Mouse (Mus musculus): ENCODE data around the gene Arhgef38. TPM values are rescaled to one million over a fixed set of nuclear protein-coding genes. Genes with fewer than 3 reads are reported as not detected.

The Arhgef38 gene
- total and polyA plus RNA-seq, 3 experiments = 0.11 to 0.15 TPM; not detected in 1

DNA sequence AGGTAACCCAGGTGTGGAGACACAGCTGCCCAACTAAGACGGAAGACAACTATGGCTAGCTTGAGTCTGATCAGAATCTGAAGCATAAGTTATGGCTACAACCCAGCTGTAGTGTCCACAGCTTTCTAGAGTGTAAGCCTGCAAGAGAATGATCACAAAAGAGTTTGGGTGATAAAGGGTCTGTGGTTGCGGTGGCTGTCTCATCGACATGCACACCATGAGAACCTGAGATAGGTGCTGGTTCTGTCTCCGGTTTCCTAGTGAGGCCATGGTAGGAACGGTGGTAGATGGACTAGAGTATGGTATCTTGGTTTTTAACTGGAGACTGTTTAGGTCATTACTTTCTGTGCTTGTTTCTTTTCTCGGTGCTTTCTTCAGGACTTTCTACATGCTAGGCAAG is 136.8 kb downstream of the Arhgef38 start:
- TF ChIP-seq GATA1 (IDR thresholded peaks at IDR 0.05; ENCODE audit: borderline replicate concordance, low read length) (no peak), GATA2 (IDR thresholded peaks at IDR 0.05; ENCODE audit: borderline replicate concordance, low read depth, low read length) (no peak), CTCF (IDR thresholded peaks at IDR 0.05; ENCODE audit: low read depth, low read length) (no peak), POLR2AphosphoS5 (IDR thresholded peaks at IDR 0.05; ENCODE audit: insufficient replicate concordance, low read depth, low read length) (no peak), TAL1 (conservative IDR thresholded peaks at IDR 0.05; ENCODE audit: low read depth, low read length) (no peak)
- H3K27me3 ChIP-seq (ENCODE audit: insufficient read depth, low read length) = no peaks in the 10 kb centered on the region
- H3K36me3 ChIP-seq (replicated peaks) = peaks cover 64% of the 10 kb centered on the region
- H3K4me3 ChIP-seq (ENCODE audit: low read depth, low read length) = no peak overlapping the region
- ATAC-seq (ENCODE audit: extremely low read depth, insufficient number of reproducible peaks, low FRiP score, poor library complexity, severe bottlenecking) (no peak), DNase-seq (ENCODE audit: low spot score) (no peak)
- no peaks in the 10 kb centered on the region for H3K9me3 ChIP-seq (replicated peaks)
- H3K4me1 ChIP-seq (ENCODE audit: insufficient read depth, low read depth, low read length) = peaks cover 25% of the 10 kb centered on the region

DNA sequence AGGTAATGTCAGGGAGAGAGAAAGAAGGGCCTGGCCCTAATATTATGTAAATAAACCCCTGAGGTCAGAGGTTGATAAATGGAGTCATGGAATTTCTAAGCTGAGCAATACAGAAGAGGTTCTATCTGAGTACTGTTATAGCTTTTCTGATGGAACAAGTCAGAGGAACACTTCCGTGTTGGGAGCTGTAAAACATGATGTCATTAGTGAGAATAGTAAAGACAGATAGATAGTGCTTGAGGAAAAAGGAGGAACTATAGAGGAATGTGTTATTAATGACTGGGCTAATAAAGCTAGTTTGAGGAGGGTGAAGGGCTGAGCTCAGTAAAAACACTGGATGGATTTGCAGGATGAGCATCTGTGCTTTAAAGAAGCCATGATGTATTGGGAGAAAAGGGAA is 140.4 kb downstream of the Arhgef38 start:
- no peak for TF ChIP-seq CTCF (IDR thresholded peaks at IDR 0.05; ENCODE audit: low read depth, low read length)
- TF ChIP-seq GATA2 (IDR thresholded peaks at IDR 0.05; ENCODE audit: borderline replicate concordance, low read depth, low read length) = no peak
- TF ChIP-seq POLR2AphosphoS5 (IDR thresholded peaks at IDR 0.05; ENCODE audit: insufficient replicate concordance, low read depth, low read length) = no peak
- no peak for TF ChIP-seq GATA1 (IDR thresholded peaks at IDR 0.05; ENCODE audit: borderline replicate concordance, low read length)
- no peak for TF ChIP-seq TAL1 (conservative IDR thresholded peaks at IDR 0.05; ENCODE audit: low read depth, low read length)
- H3K27me3 ChIP-seq (ENCODE audit: insufficient read depth, low read length) = no peaks in the 10 kb centered on the region
- no peak for DNase-seq (ENCODE audit: low spot score)
- H3K9me3 ChIP-seq (replicated peaks) = no peaks in the 10 kb centered on the region
- H3K4me1 ChIP-seq (ENCODE audit: insufficient read depth, low read depth, low read length) = peaks cover 25% of the 10 kb centered on the region
- no peak for ATAC-seq (ENCODE audit: extremely low read depth, insufficient number of reproducible peaks, low FRiP score, poor library complexity, severe bottlenecking)
- peaks cover 37% of the 10 kb centered on the region for H3K36me3 ChIP-seq (replicated peaks)
- H3K4me3 ChIP-seq (ENCODE audit: low read depth, low read length) = no peak overlapping the region

DNA sequence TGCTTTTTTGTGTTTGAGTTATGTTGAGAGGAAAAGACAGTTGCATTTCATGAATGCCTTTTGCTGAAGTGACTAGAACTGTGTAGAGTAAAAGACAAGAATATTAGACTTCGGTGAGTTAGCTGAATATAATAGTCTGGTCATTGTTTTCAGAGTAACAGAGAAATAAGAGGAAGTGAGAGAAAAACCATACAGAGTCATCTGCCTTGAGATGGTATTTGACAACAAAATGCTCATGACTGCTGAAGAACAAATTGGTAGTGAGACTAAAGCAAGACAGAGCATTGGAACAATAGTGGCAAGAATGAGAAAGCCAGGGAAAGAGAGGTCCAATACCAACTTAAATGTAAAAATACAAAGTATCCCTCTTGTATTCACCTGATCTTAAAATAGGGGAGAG is 141.8 kb downstream of the Arhgef38 start:
- H3K9me3 ChIP-seq (replicated peaks) = no peaks in the 10 kb centered on the region
- TF ChIP-seq TAL1 (conservative IDR thresholded peaks at IDR 0.05; ENCODE audit: low read depth, low read length) (no peak), GATA2 (IDR thresholded peaks at IDR 0.05; ENCODE audit: borderline replicate concordance, low read depth, low read length) (no peak), POLR2AphosphoS5 (IDR thresholded peaks at IDR 0.05; ENCODE audit: insufficient replicate concordance, low read depth, low read length) (no peak), CTCF (IDR thresholded peaks at IDR 0.05; ENCODE audit: low read depth, low read length) (no peak), GATA1 (IDR thresholded peaks at IDR 0.05; ENCODE audit: borderline replicate concordance, low read length) (no peak)
- no peak for ATAC-seq (ENCODE audit: extremely low read depth, insufficient number of reproducible peaks, low FRiP score, poor library complexity, severe bottlenecking)
- no peaks in the 10 kb centered on the region for H3K27me3 ChIP-seq (ENCODE audit: insufficient read depth, low read length)
- peaks cover 29% of the 10 kb centered on the region for H3K4me1 ChIP-seq (ENCODE audit: insufficient read depth, low read depth, low read length)
- DNase-seq (ENCODE audit: low spot score) = peak; percentile 6
- peaks cover 30% of the 10 kb centered on the region for H3K36me3 ChIP-seq (replicated peaks)
- H3K4me3 ChIP-seq (ENCODE audit: low read depth, low read length) = peak overlapping the region; percentile 97; the same call in 1 of the 2 replicates

DNA sequence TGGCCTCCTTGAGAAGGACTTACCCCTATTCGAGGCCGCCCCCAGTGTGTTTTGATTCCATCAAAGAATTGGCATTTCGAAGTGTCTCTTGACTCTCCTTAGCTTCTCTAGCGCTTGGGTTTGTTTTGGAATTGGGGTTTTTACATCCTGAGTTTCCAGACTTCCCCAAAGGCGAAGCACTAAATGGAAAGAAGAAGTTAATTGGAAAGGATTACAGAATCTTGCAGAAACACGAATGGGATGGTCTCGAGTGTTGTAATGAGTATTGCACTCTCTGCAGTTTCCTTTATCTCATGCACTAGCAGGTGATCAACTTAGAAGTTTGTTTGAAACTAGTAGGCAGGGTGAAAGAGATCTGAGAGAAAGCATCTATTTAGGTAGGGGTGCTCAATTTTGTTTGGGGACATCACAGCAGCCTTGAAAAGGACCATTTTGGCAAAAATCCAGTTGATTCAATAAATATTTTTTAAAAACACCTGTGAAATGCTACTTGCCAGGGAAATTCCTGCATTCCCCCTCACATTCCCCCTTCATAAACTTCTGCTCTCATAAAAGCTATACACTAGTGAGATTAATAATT is 142.4 kb downstream of the Arhgef38 start:
- DNase-seq (ENCODE audit: low spot score) = no peak
- TF ChIP-seq TAL1 (conservative IDR thresholded peaks at IDR 0.05; ENCODE audit: low read depth, low read length) (no peak), POLR2AphosphoS5 (IDR thresholded peaks at IDR 0.05; ENCODE audit: insufficient replicate concordance, low read depth, low read length) (no peak), GATA1 (IDR thresholded peaks at IDR 0.05; ENCODE audit: borderline replicate concordance, low read length) (no peak), GATA2 (IDR thresholded peaks at IDR 0.05; ENCODE audit: borderline replicate concordance, low read depth, low read length) (no peak), CTCF (IDR thresholded peaks at IDR 0.05; ENCODE audit: low read depth, low read length) (no peak)
- Histone ChIP-seq H3K9me3 (replicated peaks) (no peaks in the 10 kb centered on the region), H3K27me3 (ENCODE audit: insufficient read depth, low read length) (no peaks in the 10 kb centered on the region), H3K4me1 (ENCODE audit: insufficient read depth, low read depth, low read length) (peaks cover 27% of the 10 kb centered on the region), H3K4me3 (ENCODE audit: low read depth, low read length) (peak overlapping the region; percentile 97), H3K36me3 (replicated peaks) (peaks cover 24% of the 10 kb centered on the region)
- no peak for ATAC-seq (ENCODE audit: extremely low read depth, insufficient number of reproducible peaks, low FRiP score, poor library complexity, severe bottlenecking)

DNA sequence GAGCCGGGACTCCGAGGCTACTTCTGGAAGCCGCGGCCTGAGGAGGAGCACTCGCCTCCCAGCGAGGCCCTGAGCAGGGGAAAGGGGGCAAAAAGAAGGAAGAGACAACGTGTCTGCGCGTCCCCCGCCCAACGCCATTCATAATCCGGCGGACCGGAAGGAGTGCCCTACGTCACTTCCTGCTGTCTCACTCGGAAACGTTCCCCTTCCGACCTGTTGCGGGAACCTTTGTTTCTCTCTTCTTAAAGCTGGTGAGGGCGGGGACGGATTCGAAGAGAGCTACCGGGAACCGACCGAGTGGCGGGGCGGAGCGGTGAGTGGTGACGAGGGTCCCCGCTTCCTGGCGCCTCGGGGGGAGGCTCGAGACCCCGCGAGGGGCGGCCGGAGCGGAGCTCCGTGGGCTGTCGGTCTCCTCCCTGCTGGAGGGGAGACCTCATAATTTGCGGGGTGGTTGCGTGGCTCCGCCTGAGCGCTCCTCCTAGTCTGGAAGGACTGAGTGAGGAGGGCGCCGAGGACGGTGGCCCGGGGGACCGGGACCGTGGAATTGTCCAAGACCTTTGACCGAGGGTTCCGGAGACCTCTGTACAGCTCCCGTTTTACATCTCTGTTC is 143.0 kb downstream of the Arhgef38 start, which contains the start of the genes Ints12 and Gstcd:
Gene Ints12, plus strand, starts transcription at position 177 of the 610 bp plus-strand sequence.
Gene Gstcd, minus strand, starts transcription at position 370 of the 610 bp plus-strand sequence.
- H3K27me3 ChIP-seq (ENCODE audit: insufficient read depth, low read length) = no peaks in the 10 kb centered on the region
- H3K4me1 ChIP-seq (ENCODE audit: insufficient read depth, low read depth, low read length) = peaks cover 27% of the 10 kb centered on the region
- peak within 1 kb of the TSS; percentile 97 for H3K4me3 ChIP-seq (ENCODE audit: low read depth, low read length)
- no peaks in the 10 kb centered on the region for H3K9me3 ChIP-seq (replicated peaks)
- ATAC-seq (ENCODE audit: extremely low read depth, insufficient number of reproducible peaks, low FRiP score, poor library complexity, severe bottlenecking) = peak; percentile 85
- no peak for TF ChIP-seq POLR2AphosphoS5 (IDR thresholded peaks at IDR 0.05; ENCODE audit: insufficient replicate concordance, low read depth, low read length)
- TF ChIP-seq GATA1 (IDR thresholded peaks at IDR 0.05; ENCODE audit: borderline replicate concordance, low read length) = no peak
- no peak for TF ChIP-seq TAL1 (conservative IDR thresholded peaks at IDR 0.05; ENCODE audit: low read depth, low read length)
- no peak for TF ChIP-seq CTCF (IDR thresholded peaks at IDR 0.05; ENCODE audit: low read depth, low read length)
- TF ChIP-seq GATA2 (IDR thresholded peaks at IDR 0.05; ENCODE audit: borderline replicate concordance, low read depth, low read length) = no peak
- DNase-seq (ENCODE audit: low spot score) = peak; percentile 70
- H3K36me3 ChIP-seq (replicated peaks) = peaks cover 18% of the 10 kb centered on the region

DNA sequence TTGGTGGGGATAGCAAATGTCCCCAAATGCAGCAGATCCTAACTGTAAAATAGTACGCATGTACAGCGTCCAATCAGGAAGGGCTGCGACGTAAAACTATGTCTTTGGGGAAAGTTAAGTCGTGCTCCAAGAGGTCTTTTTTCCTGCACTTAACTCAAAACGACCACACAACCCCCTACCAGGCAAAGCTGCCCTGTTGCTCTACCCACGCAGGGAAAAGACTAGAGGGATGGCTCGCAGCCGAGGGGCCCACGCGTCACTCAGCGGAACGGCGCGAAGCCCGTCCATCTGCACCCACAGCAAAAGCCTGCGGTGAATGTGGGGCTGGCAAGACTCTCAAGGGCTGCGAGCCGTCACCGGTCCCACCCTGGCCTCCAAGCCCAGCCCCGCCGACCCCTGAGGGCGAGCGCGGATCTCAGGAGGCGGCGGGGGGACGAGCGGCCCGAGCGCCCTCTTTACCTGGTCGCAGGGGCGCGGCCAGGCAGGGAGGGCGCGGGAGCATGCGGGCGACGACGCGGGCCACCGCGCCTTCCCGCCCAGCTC is 143.6 kb downstream of the Arhgef38 start:
- peak; percentile 42 for ATAC-seq (ENCODE audit: extremely low read depth, insufficient number of reproducible peaks, low FRiP score, poor library complexity, severe bottlenecking)
- Histone ChIP-seq H3K9me3 (replicated peaks) (no peaks in the 10 kb centered on the region), H3K4me1 (ENCODE audit: insufficient read depth, low read depth, low read length) (peaks cover 31% of the 10 kb centered on the region), H3K27me3 (ENCODE audit: insufficient read depth, low read length) (no peaks in the 10 kb centered on the region), H3K36me3 (replicated peaks) (peaks cover 17% of the 10 kb centered on the region), H3K4me3 (ENCODE audit: low read depth, low read length) (peak overlapping the region; percentile 97)
- TF ChIP-seq GATA1 (IDR thresholded peaks at IDR 0.05; ENCODE audit: borderline replicate concordance, low read length) (no peak), GATA2 (IDR thresholded peaks at IDR 0.05; ENCODE audit: borderline replicate concordance, low read depth, low read length) (no peak), TAL1 (conservative IDR thresholded peaks at IDR 0.05; ENCODE audit: low read depth, low read length) (no peak), POLR2AphosphoS5 (IDR thresholded peaks at IDR 0.05; ENCODE audit: insufficient replicate concordance, low read depth, low read length) (no peak), CTCF (IDR thresholded peaks at IDR 0.05; ENCODE audit: low read depth, low read length) (no peak)
- DNase-seq (ENCODE audit: low spot score) = peak; percentile 47

Data from G1E (cell line).